Mouse (Mus musculus): ENCODE measurements around the gene Gne.

DNA sequence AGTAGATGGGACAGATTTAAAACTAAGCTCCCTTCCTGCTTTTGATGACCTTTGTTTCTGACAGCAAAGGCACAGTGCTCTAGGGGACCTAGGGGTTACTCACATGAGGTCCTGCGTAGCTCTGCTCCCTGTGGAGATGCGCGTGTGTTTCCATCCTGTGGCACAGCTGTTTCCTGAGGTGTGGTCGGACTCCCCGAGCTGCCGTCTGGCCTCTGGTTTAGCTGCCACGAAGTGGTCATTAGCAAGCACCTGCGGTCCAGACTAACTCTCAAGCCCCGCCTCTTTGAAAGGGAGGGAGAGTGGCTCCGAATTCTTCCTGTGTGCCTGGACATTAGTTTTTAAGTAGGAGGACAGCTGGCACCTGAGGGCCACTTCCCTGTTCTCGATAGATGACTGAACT, at the start of gene Gne:
- TF ChIP-seq CTCF (IDR thresholded peaks at IDR 0.05; ENCODE audit: low read depth) = no peak
- no peak for TF ChIP-seq EP300 (IDR thresholded peaks at IDR 0.05; ENCODE audit: low read depth)

All from liver, embryonic 14.5 days (tissue).